Mouse (Mus musculus) liver, adult 2 months (tissue): Measurements from ENCODE around the gene Bmp8a. TPM values are rescaled to one million over a fixed set of nuclear protein-coding genes. Genes with fewer than 3 reads are reported as not detected.
"Not testable (repeated sequence)": the region's sequence is repeated elsewhere in the genome, so short reads cannot be mapped to it uniquely, and the experiment has no call there.

ENCODE experiments used
- DNase-seq: peaks from one replicate; pipeline ENCODE4 v3.0.0-alpha.2; 2011; ENCODE audit warnings: low read depth, low spot score; ENCODE audit errors: extremely low read depth
- H3K27ac ChIP-seq: fragments of 200-500 bp; replicated peaks from 2 replicates; pipeline ENCODE4 v1.5.1; 2012; ENCODE audit warnings: low read depth, mild to moderate bottlenecking, control low read depth, inconsistent platforms, low read length; ENCODE audit not compliant: insufficient read depth
- H3K27me3 ChIP-seq: fragments of 200-500 bp; 2 replicates; pipeline ENCODE4 v1.6.1; 2012; ENCODE audit warnings: mild to moderate bottlenecking, moderate library complexity, low read length, inconsistent platforms; ENCODE audit not compliant: control insufficient read depth, insufficient read depth
- H3K36me3 ChIP-seq: fragments of 200-500 bp; 2 replicates; pipeline ENCODE4 v1.6.1; 2012; ENCODE audit warnings: low read length, inconsistent platforms; ENCODE audit not compliant: control insufficient read depth, insufficient read depth
- H3K4me1 ChIP-seq: fragments of 200-500 bp; 2 replicates; pipeline ENCODE4 v1.6.1; 2011; ENCODE audit warnings: low read length; ENCODE audit not compliant: control insufficient read depth, insufficient read depth
- H3K4me3 ChIP-seq: fragments of 200-500 bp; 2 replicates; pipeline ENCODE4 v1.5.1; 2011; ENCODE audit warnings: low read depth, mild to moderate bottlenecking, control low read depth, low read length, moderate library complexity; ENCODE audit not compliant: insufficient read depth
- H3K79me2 ChIP-seq: fragments of 200-500 bp; 2 replicates; pipeline ENCODE4 v1.6.1; 2012; ENCODE audit warnings: inconsistent platforms, mild to moderate bottlenecking, low read length, moderate library complexity; ENCODE audit not compliant: control insufficient read depth, insufficient read depth
- H3K9ac ChIP-seq: fragments of 200-500 bp; 2 replicates; pipeline ENCODE4 v1.6.1; 2012; ENCODE audit warnings: low read depth, mild to moderate bottlenecking, control low read depth, inconsistent platforms, low read length
- CTCF ChIP-seq: fragments of 200-500 bp; IDR thresholded peaks from 2 replicates; pipeline ENCODE4 v1.5.1; 2011; ENCODE audit warnings: low read depth, low read length, control low read depth
- POLR2A ChIP-seq: fragments of 200-500 bp; IDR thresholded peaks from 2 replicates; pipeline ENCODE4 v1.6.1; 2011; ENCODE audit warnings: low read length, control low read depth; ENCODE audit not compliant: insufficient read depth; ENCODE audit errors: extremely low read depth
- whole genome bisulfite sequencing: fragments of 180-500 bp; shearing (Covaris S2); methylation state at CpG from one replicate; pipeline ENCODE4 v1.1.7; 2018; 5-methylcytosine and 5-hydroxymethylcytosine counted together
- polyA plus RNA-seq: library from polyadenylated mRNA; depleted of rRNA; stranded (reverse); fragments of >200 nt; gene quantifications from 2 replicates; pipeline ENCODE4 v1.2.3, GENCODE M21; 2012
- total RNA-seq: library from RNA; depleted of rRNA; stranded (reverse); fragments of >200 nt; gene quantifications from 2 replicates; pipeline ENCODE4 v1.2.3, GENCODE M21; 2014

The Bmp8a gene
- total and polyA plus RNA-seq, 2 experiments: not detected

- no peaks in the 10 kb centered on the region for H3K27me3 ChIP-seq
- TF ChIP-seq CTCF: no peak
- no peak for TF ChIP-seq POLR2A
Measured at GRCm38 (mm10) chr4:123328946-123329345, 14.1 kb downstream of the Bmp8a start.

GRCm38 (mm10) chr4:123327630-123328029 is 15.4 kb downstream of the Bmp8a start:
- WGBS: 64% methylated on average over 3 of the region's 3 CpGs
- Histone ChIP-seq H3K27ac (no peak overlapping the region), H3K4me3 (no peak overlapping the region), H3K36me3 (no peaks in the 10 kb centered on the region), H3K9ac (no peak overlapping the region), H3K27me3 (peaks cover 4% of the 10 kb centered on the region; the same call in 1 of the 2 replicates), H3K79me2 (no peaks in the 10 kb centered on the region), H3K4me1 (no peaks in the 10 kb centered on the region)
- no peak for TF ChIP-seq POLR2A
- no peak for DNase-seq

More at GRCm38 (mm10) chr4:123328946-123329345, 14.1 kb downstream of the Bmp8a start:
- Histone ChIP-seq H3K4me3 (no peak overlapping the region), H3K9ac (no peak overlapping the region), H3K4me1 (no peaks in the 10 kb centered on the region), H3K27ac (no peak overlapping the region), H3K79me2 (no peaks in the 10 kb centered on the region), H3K36me3 (no peaks in the 10 kb centered on the region)
- no peak for DNase-seq
- whole genome bisulfite sequencing: 71% methylated on average over 6 of the region's 6 CpGs

GRCm38 (mm10) chr4:123326087-123326486 is 17.0 kb downstream of the Bmp8a start:
- Histone ChIP-seq H3K27me3 (peaks cover 4% of the 10 kb centered on the region; the same call in 1 of the 2 replicates), H3K79me2 (no peaks in the 10 kb centered on the region), H3K27ac (no peak overlapping the region), H3K4me1 (no peaks in the 10 kb centered on the region), H3K9ac (no peak overlapping the region), H3K36me3 (no peaks in the 10 kb centered on the region), H3K4me3 (no peak overlapping the region)
- no peak for DNase-seq
- TF ChIP-seq POLR2A (no peak), CTCF (no peak)
- 72% methylated on average over 3 of the region's 3 CpGs for WGBS

GRCm38 (mm10) chr4:123323534-123323933 is 19.5 kb downstream of the Bmp8a start, which contains the start of gene Oxct2a:
TSS of gene Oxct2a (minus strand) at chr4:123323634.
- no peak within 1 kb of the TSS for H3K4me3 ChIP-seq
- no peak within 1 kb of the TSS for H3K27ac ChIP-seq
- H3K9ac ChIP-seq: no peak within 1 kb of the TSS
- peaks cover 4% of the 10 kb centered on the region; the same call in 1 of the 2 replicates for H3K27me3 ChIP-seq
- H3K36me3 ChIP-seq: no peaks in the 10 kb centered on the region
- no peaks in the 10 kb centered on the region for H3K79me2 ChIP-seq
- no peak for DNase-seq
- 17% methylated on average over 13 of the region's 13 CpGs for WGBS
- H3K4me1 ChIP-seq: no peaks in the 10 kb centered on the region
- TF ChIP-seq POLR2A (no peak), CTCF (no peak)

GRCm38 (mm10) chr4:123322910-123323309 is 20.1 kb downstream of the Bmp8a start:
- not testable (repeated sequence) for DNase-seq, H3K79me2 ChIP-seq, H3K4me3 ChIP-seq, H3K9ac ChIP-seq, H3K27ac ChIP-seq, H3K27me3 ChIP-seq, H3K36me3 ChIP-seq, H3K4me1 ChIP-seq
- 5% methylated on average over 17 of the region's 38 CpGs for WGBS

- TF ChIP-seq CTCF: no peak
- no peak for TF ChIP-seq POLR2A
- no peaks in the 10 kb centered on the region for H3K79me2 ChIP-seq
- 94% methylated on average over 3 of the region's 3 CpGs for WGBS
- DNase-seq: no peak
- no peak overlapping the region for H3K27ac ChIP-seq
- no peaks in the 10 kb centered on the region for H3K36me3 ChIP-seq
- H3K27me3 ChIP-seq: no peaks in the 10 kb centered on the region
- H3K4me1 ChIP-seq: no peaks in the 10 kb centered on the region
- no peak overlapping the region for H3K4me3 ChIP-seq
- no peak overlapping the region for H3K9ac ChIP-seq
Measured at GRCm38 (mm10) chr4:123314497-123314896, 28.6 kb downstream of the Bmp8a start.
